Mouse (Mus musculus): ENCODE results near the gene Asic2. TPM values are rescaled to one million over a fixed set of nuclear protein-coding genes. Genes with fewer than 3 reads are reported as not detected.

Gene Asic2
- total and polyA plus RNA-seq, 3 experiments = not detected

GRCm38 (mm10) chr11:81512434-81512833 is 455.8 kb downstream of the Asic2 start:
- no peaks in the 10 kb centered on the region for H3K9me3 ChIP-seq (replicated peaks; ENCODE audit: insufficient read depth, low read length)
- H3K9ac ChIP-seq (ENCODE audit: control insufficient read depth, low read depth, low read length, poor library complexity, severe bottlenecking) = no peak overlapping the region
- H3K4me1 ChIP-seq (ENCODE audit: control insufficient read depth in 1 of 2, insufficient read depth in 2 of 2, low read length in 2 of 2) = no peaks in the 10 kb centered on the region
- H3K4me3 ChIP-seq (ENCODE audit: control insufficient read depth in 1 of 2, insufficient read depth in 1 of 2, low read depth in 2 of 2, low read length in 2 of 2) = no peak overlapping the region
- no peaks in the 10 kb centered on the region for H3K27me3 ChIP-seq (ENCODE audit: control insufficient read depth in 1 of 2, insufficient read depth in 2 of 2, low read length in 2 of 2)
- no peak overlapping the region for H3K27ac ChIP-seq (ENCODE audit: control insufficient read depth, low read depth, low read length)
- no peak for DNase-seq (ENCODE audit: low read depth, low spot score)
- no peak for TF ChIP-seq RCOR1 (IDR thresholded peaks at IDR 0.05; ENCODE audit: low read depth, low read length)
- TF ChIP-seq CTCF (IDR thresholded peaks at IDR 0.05 in 2 of 3, conservative IDR thresholded peaks at IDR 0.05 in 1 of 3; ENCODE audit: control insufficient read depth in 1 of 3, insufficient read depth in 1 of 3, low read depth in 2 of 3, low read length in 3 of 3, poor library complexity in 1 of 3, severe bottlenecking in 1 of 3) = no peak
- TF ChIP-seq CHD2 (IDR thresholded peaks at IDR 0.05; ENCODE audit: low read length) = no peak
- no peak for TF ChIP-seq ELF1 (IDR thresholded peaks at IDR 0.05; ENCODE audit: low read depth, low read length)
- TF ChIP-seq SIN3A (IDR thresholded peaks at IDR 0.05; ENCODE audit: low read length) = no peak
- TF ChIP-seq MYC (IDR thresholded peaks at IDR 0.05; ENCODE audit: low read depth, low read length) = no peak
- TF ChIP-seq MAX (IDR thresholded peaks at IDR 0.05; ENCODE audit: low read length) = no peak
- no peak for TF ChIP-seq MXI1 (IDR thresholded peaks at IDR 0.05; ENCODE audit: low read depth, low read length)
- TF ChIP-seq EP300 (IDR thresholded peaks at IDR 0.05; ENCODE audit: low read depth in 1 of 2, low read length in 2 of 2) = no peak
- TF ChIP-seq POLR2AphosphoS5 (IDR thresholded peaks at IDR 0.05; ENCODE audit: borderline replicate concordance, low read depth, low read length) = no peak
- no peak for TF ChIP-seq ZMIZ1 (IDR thresholded peaks at IDR 0.05; ENCODE audit: low read depth, low read length)
- no peak for TF ChIP-seq MYB (IDR thresholded peaks at IDR 0.05; ENCODE audit: low read depth, low read length)
- no peaks in the 10 kb centered on the region for H3K36me3 ChIP-seq (ENCODE audit: control insufficient read depth in 1 of 2, insufficient read depth in 2 of 2, low read length in 2 of 2)
- no peaks in the 10 kb centered on the region for H3K79me2 ChIP-seq (ENCODE audit: control insufficient read depth, insufficient read depth, low read length, poor library complexity)

GRCm38 (mm10) chr11:81511401-81511800 is 456.9 kb downstream of the Asic2 start:
- H3K27me3 ChIP-seq (ENCODE audit: control insufficient read depth in 1 of 2, insufficient read depth in 2 of 2, low read length in 2 of 2) = no peaks in the 10 kb centered on the region
- H3K4me3 ChIP-seq (ENCODE audit: control insufficient read depth in 1 of 2, insufficient read depth in 1 of 2, low read depth in 2 of 2, low read length in 2 of 2) = no peak overlapping the region
- H3K9ac ChIP-seq (ENCODE audit: control insufficient read depth, low read depth, low read length, poor library complexity, severe bottlenecking) = no peak overlapping the region
- H3K27ac ChIP-seq (ENCODE audit: control insufficient read depth, low read depth, low read length) = no peak overlapping the region
- no peaks in the 10 kb centered on the region for H3K79me2 ChIP-seq (ENCODE audit: control insufficient read depth, insufficient read depth, low read length, poor library complexity)
- DNase-seq (ENCODE audit: low read depth, low spot score) = no peak
- TF ChIP-seq KAT2A (conservative IDR thresholded peaks at IDR 0.05; ENCODE audit: low read depth, low read length) = no peak
- TF ChIP-seq NRF1 (IDR thresholded peaks at IDR 0.05; ENCODE audit: insufficient read depth, low read depth, low read length, poor library complexity, severe bottlenecking) = no peak
- no peak for TF ChIP-seq CHD2 (IDR thresholded peaks at IDR 0.05; ENCODE audit: low read length)
- no peak for TF ChIP-seq POLR2AphosphoS2 (IDR thresholded peaks at IDR 0.05; ENCODE audit: low read length)
- no peak for TF ChIP-seq NELFE (IDR thresholded peaks at IDR 0.05; ENCODE audit: low read depth, low read length)
- no peak for TF ChIP-seq MAX (IDR thresholded peaks at IDR 0.05; ENCODE audit: low read length)
- TF ChIP-seq TBP (IDR thresholded peaks at IDR 0.05; ENCODE audit: low read depth, low read length) = no peak
- H3K36me3 ChIP-seq (ENCODE audit: control insufficient read depth in 1 of 2, insufficient read depth in 2 of 2, low read length in 2 of 2) = no peaks in the 10 kb centered on the region
- no peaks in the 10 kb centered on the region for H3K4me1 ChIP-seq (ENCODE audit: control insufficient read depth in 1 of 2, insufficient read depth in 2 of 2, low read length in 2 of 2)
- H3K9me3 ChIP-seq (replicated peaks; ENCODE audit: insufficient read depth, low read length) = no peaks in the 10 kb centered on the region
